Mouse (Mus musculus): ENCODE data around the gene Hfe.

DNA sequence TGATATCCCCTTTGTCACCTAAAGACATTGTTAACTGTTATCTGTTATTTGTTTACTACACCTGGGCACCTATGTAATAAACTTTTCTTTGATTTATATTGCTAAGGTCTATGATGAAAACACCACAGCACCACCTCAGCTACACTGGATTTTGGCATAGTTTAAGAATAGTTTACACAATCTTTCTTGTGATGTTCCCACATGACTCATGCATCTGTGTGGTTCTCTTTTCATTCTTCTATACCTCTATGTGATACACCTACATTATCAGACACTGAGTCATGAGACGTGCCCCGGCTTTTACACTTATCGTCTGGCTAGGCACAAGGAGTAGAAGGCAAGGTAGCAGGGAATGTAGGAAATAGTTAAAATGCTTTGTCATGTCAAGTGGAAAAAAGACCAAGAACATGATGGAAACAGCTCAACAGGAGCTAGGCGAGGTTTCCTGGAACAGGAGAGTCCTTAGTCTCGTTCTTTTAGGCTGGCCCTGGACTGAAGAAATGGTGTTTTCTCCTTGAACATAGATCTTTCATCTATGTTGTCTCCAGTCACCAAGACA, 39.0 kb upstream of the Hfe start:
- TF ChIP-seq EP300 (IDR thresholded peaks at IDR 0.05; ENCODE audit: low read length) (no peak), CTCF (conservative IDR thresholded peaks at IDR 0.05 in 1 of 2, IDR thresholded peaks at IDR 0.05 in 1 of 2; ENCODE audit: low read depth in 2 of 2, low read length in 2 of 2) (no peak), CHD1 (IDR thresholded peaks at IDR 0.05; ENCODE audit: low read depth, low read length) (no peak), ZKSCAN1 (IDR thresholded peaks at IDR 0.05; ENCODE audit: borderline replicate concordance, low read depth, low read length) (no peak), POLR2A (IDR thresholded peaks at IDR 0.05; ENCODE audit: low read depth, low read length) (no peak), SMC3 (IDR thresholded peaks at IDR 0.05; ENCODE audit: low read depth, low read length) (no peak), POLR2AphosphoS2 (IDR thresholded peaks at IDR 0.05; ENCODE audit: low read depth, low read length) (no peak), USF1 (IDR thresholded peaks at IDR 0.05; ENCODE audit: low read depth, low read length) (no peak), RCOR1 (conservative IDR thresholded peaks at IDR 0.05; ENCODE audit: low read depth, low read length) (no peak), ZC3H11A (IDR thresholded peaks at IDR 0.05; ENCODE audit: low read depth, low read length) (no peak), KAT2A (IDR thresholded peaks at IDR 0.05; ENCODE audit: insufficient replicate concordance, low read length) (no peak), MEF2A (IDR thresholded peaks at IDR 0.05; ENCODE audit: borderline replicate concordance, low read depth, low read length) (no peak), MAX (IDR thresholded peaks at IDR 0.05; ENCODE audit: low read length) (no peak), NRF1 (IDR thresholded peaks at IDR 0.05; ENCODE audit: low read depth, low read length) (no peak)

All from CH12.LX (cell line).